Mouse (Mus musculus) MN1 (cell line): ENCODE measurements at regions not wholly inside any gene's neighbourhood (a gene's known extent, or its start where the extent isn't known, plus 50 kb on each side); places are given as distances from the start of the nearest gene placed in this dataset.
A peak's percentile ranks its signal among the peaks of the same experiment; 100 is the strongest.

ENCODE experiments used
- DNase-seq: peaks from one replicate; pipeline ENCODE4 v3.0.0-alpha.2; 2016; ENCODE audit warnings: low spot score

GRCm38 (mm10) chr15:70920138-70920537 lies 2914.2 kb upstream of the Gm6569 start:
- no peak for DNase-seq

- peak; percentile 25 for DNase-seq
Observed at GRCm38 (mm10) chr15:70920862-70921261, 2913.5 kb upstream of the Gm6569 start.
